Mouse (Mus musculus) lung, postnatal 0 days (tissue): ENCODE data around the gene Oasl1. TPM values are rescaled to one million over a fixed set of nuclear protein-coding genes. Genes with fewer than 3 reads are reported as not detected.

Experiments used
- ATAC-seq: fragments of 200-750 bp; cut with Nextera tagmentation; 2 replicates; pipeline ENCODE4 v1.8.0; 2017; ENCODE audit warnings: moderate library complexity
- DNase-seq: peaks from one replicate; pipeline ENCODE4 v3.0.0-alpha.2; 2016; ENCODE audit warnings: low spot score
- H3K27ac ChIP-seq: fragments of 300-500 bp; sonication (generic); 2 replicates; pipeline ENCODE4 v1.5.1; 2014; ENCODE audit warnings: antibody characterized with exemption, mild to moderate bottlenecking, low read length, mixed read lengths
- H3K27me3 ChIP-seq: fragments of 300-500 bp; sonication (generic); replicated peaks from 2 replicates; pipeline ENCODE4 v1.6.1; 2014; ENCODE audit warnings: low read length, mixed read lengths; ENCODE audit not compliant: insufficient read depth
- H3K36me3 ChIP-seq: fragments of 300-500 bp; sonication (generic); 2 replicates; pipeline ENCODE4 v1.6.1; 2014; ENCODE audit warnings: low read length, mixed read lengths; ENCODE audit not compliant: insufficient read depth
- H3K4me1 ChIP-seq: fragments of 300-500 bp; sonication (generic); 2 replicates; pipeline ENCODE4 v1.6.1; 2014; ENCODE audit warnings: antibody characterized with exemption, low read depth, low read length, mixed read lengths; ENCODE audit not compliant: insufficient read depth
- H3K4me2 ChIP-seq: fragments of 300-500 bp; sonication (generic); replicated peaks from 2 replicates; pipeline ENCODE4 v1.6.1; 2014; ENCODE audit warnings: low read depth, mild to moderate bottlenecking, low read length, moderate library complexity, mixed read lengths
- H3K4me3 ChIP-seq: fragments of 300-500 bp; sonication (generic); 2 replicates; pipeline ENCODE4 v1.5.1; 2014; ENCODE audit warnings: low read depth, low read length
- H3K9ac ChIP-seq: fragments of 300-500 bp; sonication (generic); replicated peaks from 2 replicates; pipeline ENCODE4 v1.6.1; 2014; ENCODE audit warnings: low read depth, mild to moderate bottlenecking
- H3K9me3 ChIP-seq: fragments of 300-500 bp; sonication (generic); 2 replicates; pipeline ENCODE4 v1.6.1; 2016; ENCODE audit warnings: low read length, mixed read lengths
- CTCF ChIP-seq: IDR thresholded peaks from 2 replicates; pipeline ENCODE4 v1.5.1; 2016; ENCODE audit warnings: antibody characterized with exemption, mild to moderate bottlenecking
- EP300 ChIP-seq: IDR thresholded peaks from 2 replicates; pipeline ENCODE4 v1.6.1; 2016; ENCODE audit warnings: antibody characterized with exemption, mild to moderate bottlenecking, control low read depth
- whole genome bisulfite sequencing: fragments of 180-500 bp; shearing (Covaris S2); extraction: QIAGEN DNeasy Blood & Tissue Kit; methylation state at CpG from one replicate; pipeline ENCODE4 v1.1.7; 2014; 5-methylcytosine and 5-hydroxymethylcytosine counted together
- polyA plus RNA-seq: library from polyadenylated mRNA; unstranded; fragments of >200 nt; fragmentation: Nextera tagmentation; extraction: Ambion mirVana; gene quantifications from 2 replicates; pipeline ENCODE4 v1.2.1, GENCODE M21; 2015

Oasl1 gene
- polyA plus RNA-seq, 1 experiment from 2014 or later: 1.8 TPM

DNA sequence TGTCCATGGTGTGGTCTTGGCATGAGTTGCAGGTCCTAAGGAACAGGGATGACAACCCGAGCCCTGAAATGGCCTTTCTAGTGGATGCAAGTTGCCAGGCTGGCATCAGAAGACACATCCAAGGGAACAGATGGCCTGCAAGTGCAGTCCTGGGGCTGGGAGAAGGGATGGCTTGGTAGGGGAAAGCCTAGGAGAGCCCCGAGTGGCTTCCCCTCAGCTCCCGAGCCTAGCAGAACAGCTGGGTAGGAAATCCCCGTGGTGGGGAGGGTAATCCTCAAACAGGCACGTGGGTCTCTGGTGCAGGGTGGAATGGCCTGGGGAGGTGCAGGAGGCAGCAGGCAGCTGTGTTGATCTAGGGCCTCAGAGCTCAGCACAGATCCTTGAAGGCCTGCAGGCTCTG is 26.3 kb downstream of the Oasl1 start:
- DNase-seq (no peak), ATAC-seq (0 out of 2 replicates have a peak, but pooled peaks have one; percentile 2)
- H3K4me1 ChIP-seq: no peaks in the 10 kb centered on the region
- H3K27me3 ChIP-seq: no peaks in the 10 kb centered on the region
- WGBS: 51% methylated on average over 5 of the region's 5 CpGs
- TF ChIP-seq EP300 (no peak), CTCF (no peak)
- H3K27ac ChIP-seq: no peak overlapping the region
- H3K36me3 ChIP-seq: peaks cover 15% of the 10 kb centered on the region; the same call in 1 of the 2 replicates
- no peak overlapping the region for H3K9ac ChIP-seq
- H3K4me2 ChIP-seq: no peak overlapping the region
- no peaks in the 10 kb centered on the region for H3K9me3 ChIP-seq
- H3K4me3 ChIP-seq: no peak overlapping the region

DNA sequence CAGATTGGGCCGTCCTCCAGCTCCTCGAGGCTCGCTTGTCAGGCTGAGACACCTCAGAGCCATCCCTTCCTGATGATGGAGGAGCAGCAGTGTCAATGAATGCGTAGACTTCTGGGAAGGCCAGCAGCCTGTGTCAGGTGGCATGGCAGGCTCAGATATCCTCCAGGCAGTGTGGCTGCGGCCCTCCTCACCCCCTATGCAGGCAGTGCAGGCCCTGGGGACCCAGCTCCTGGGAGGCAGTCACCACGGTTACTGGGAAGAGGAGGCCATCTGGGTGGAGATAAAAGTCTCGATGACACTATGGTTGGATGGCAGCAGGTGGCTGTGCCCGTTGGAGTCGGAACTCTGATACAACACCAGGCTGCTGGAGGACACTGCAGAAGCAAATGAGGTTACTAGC is 26.8 kb downstream of the Oasl1 start:
- 88% methylated on average over 9 of the region's 9 CpGs for WGBS
- DNase-seq (no peak), ATAC-seq (no peak)
- Histone ChIP-seq H3K4me1 (no peaks in the 10 kb centered on the region), H3K27ac (no peak overlapping the region), H3K4me3 (no peak overlapping the region), H3K27me3 (no peaks in the 10 kb centered on the region), H3K4me2 (no peak overlapping the region), H3K9me3 (no peaks in the 10 kb centered on the region), H3K9ac (no peak overlapping the region), H3K36me3 (peaks cover 15% of the 10 kb centered on the region; the same call in 1 of the 2 replicates)
- TF ChIP-seq CTCF: no peak
- TF ChIP-seq EP300: no peak

DNA sequence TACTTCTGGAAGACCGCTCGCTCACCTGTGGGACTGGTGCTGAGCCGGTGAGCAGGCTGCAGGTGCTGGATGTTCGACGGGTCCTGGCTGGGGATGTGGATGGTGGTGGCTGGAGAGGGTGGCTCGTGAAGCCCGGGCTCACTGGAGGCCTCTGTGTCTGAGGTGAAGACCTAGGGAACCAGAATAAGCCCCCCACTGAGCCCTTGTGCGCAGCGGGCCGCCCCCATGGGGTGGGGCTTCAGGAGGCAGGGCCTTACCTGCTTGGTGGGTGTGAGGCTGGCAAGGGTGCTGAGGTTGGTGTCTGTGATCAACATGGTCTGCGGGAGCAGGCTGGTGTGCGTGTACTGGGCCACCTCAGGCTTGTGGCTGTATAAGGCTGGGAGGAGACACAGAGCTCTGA is 27.6 kb downstream of the Oasl1 start:
- WGBS: 73% methylated on average over 12 of the region's 12 CpGs
- DNase-seq: no peak
- H3K9ac ChIP-seq: no peak overlapping the region

DNA sequence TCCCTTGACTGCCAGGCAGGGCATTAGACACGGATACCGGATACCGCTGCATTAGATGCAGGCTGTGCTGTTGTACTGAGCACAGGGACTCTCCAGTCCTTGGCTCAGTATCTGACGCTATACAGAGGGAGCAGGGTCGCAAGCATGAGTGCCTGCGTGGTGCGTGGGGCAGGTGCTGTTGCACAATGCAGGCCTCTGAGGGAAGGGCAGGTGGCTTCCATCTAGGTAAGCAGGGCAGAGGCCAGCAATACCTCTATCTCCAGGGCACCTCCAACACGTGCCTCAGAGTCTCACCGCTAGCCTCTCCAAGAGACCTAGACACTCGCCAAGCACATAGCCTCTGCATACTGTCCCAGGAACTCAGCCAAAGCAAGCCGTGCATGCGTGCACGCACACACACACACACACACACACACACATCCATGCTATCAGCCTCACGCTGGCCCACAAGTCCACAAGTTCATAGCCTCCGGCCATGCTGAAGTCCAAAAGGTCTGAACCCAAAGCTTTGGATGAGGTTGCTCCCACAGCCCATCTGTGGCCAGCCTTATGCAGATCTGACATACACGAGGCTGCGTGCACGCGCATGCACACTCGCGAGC is 28.3 kb downstream of the Oasl1 start:
- Histone ChIP-seq H3K4me3 (no peak overlapping the region), H3K27ac (no peak overlapping the region), H3K4me1 (no peaks in the 10 kb centered on the region), H3K9me3 (no peaks in the 10 kb centered on the region), H3K36me3 (peaks cover 8% of the 10 kb centered on the region; the same call in 1 of the 2 replicates), H3K9ac (no peak overlapping the region), H3K4me2 (no peak overlapping the region), H3K27me3 (no peaks in the 10 kb centered on the region)
- 81% methylated on average over 21 of the region's 21 CpGs for WGBS
- DNase-seq (no peak), ATAC-seq (no peak)
- TF ChIP-seq CTCF (no peak), EP300 (no peak)

More for the DNA sequence above, 27.6 kb downstream of the Oasl1 start:
- TF ChIP-seq CTCF (no peak), EP300 (no peak)
- no peak overlapping the region for H3K4me3 ChIP-seq
- no peaks in the 10 kb centered on the region for H3K4me1 ChIP-seq
- H3K27ac ChIP-seq: no peak overlapping the region
- no peak for ATAC-seq
- H3K36me3 ChIP-seq: peaks cover 15% of the 10 kb centered on the region; the same call in 1 of the 2 replicates
- H3K27me3 ChIP-seq: no peaks in the 10 kb centered on the region
- H3K4me2 ChIP-seq: no peak overlapping the region
- no peaks in the 10 kb centered on the region for H3K9me3 ChIP-seq

DNA sequence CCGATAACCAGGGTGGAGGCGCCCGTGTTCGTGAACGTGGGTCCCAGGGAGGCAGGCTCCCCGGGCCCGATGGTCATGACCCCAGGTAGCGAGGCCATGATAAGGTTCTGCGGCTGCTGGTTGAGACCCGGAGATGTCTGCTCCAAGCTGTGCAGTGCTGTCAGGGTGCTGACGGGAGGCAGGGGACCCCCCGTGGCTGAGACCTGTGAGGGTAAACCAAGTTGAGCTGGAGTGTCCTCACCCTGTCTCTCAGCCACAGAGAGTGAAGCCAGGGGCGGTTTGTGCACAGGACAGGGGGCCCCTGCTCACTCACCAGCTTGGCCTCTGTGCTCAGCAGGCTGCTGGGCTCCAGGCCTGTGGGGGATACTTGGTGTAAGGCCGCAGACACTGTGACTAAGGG is 30.3 kb downstream of the Oasl1 start:
- Histone ChIP-seq H3K27me3 (no peaks in the 10 kb centered on the region), H3K4me1 (no peaks in the 10 kb centered on the region), H3K9me3 (no peaks in the 10 kb centered on the region), H3K9ac (no peak overlapping the region), H3K4me3 (no peak overlapping the region), H3K27ac (no peak overlapping the region), H3K4me2 (no peak overlapping the region), H3K36me3 (no peaks in the 10 kb centered on the region)
- 80% methylated on average over 14 of the region's 14 CpGs for WGBS
- no peak for DNase-seq
- ATAC-seq: no peak
- TF ChIP-seq CTCF: no peak
- no peak for TF ChIP-seq EP300

DNA sequence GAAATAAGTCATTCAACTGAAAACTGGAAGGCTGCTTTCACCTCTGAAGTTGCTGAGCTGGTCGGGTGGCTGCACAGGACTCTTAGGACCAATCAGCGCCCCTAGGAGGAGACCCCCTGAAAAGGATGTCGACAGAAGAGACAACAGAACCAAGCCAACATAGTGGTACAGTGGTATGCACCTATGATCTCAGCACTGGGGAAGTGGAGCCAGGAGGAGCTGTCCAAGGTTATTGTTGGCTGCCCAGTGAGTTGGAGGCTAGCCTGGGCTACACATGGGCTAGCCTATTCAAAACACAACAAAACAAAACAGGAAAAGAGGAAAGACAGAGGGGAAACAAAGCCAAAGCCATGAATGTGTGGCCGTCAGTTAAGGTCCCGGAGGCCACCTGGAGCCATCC is 35.0 kb downstream of the Oasl1 start:
- Histone ChIP-seq H3K4me1 (no peaks in the 10 kb centered on the region), H3K9me3 (no peaks in the 10 kb centered on the region), H3K4me3 (no peak overlapping the region), H3K27ac (no peak overlapping the region), H3K27me3 (no peaks in the 10 kb centered on the region), H3K4me2 (no peak overlapping the region), H3K9ac (no peak overlapping the region), H3K36me3 (no peaks in the 10 kb centered on the region)
- DNase-seq (no peak), ATAC-seq (no peak)
- WGBS: 68% methylated on average over 5 of the region's 5 CpGs
- TF ChIP-seq EP300 (no peak), CTCF (no peak)
